Mouse (Mus musculus) hindbrain, postnatal 0 days (tissue): ENCODE data around the gene Nr2e1. TPM values are rescaled to one million over a fixed set of nuclear protein-coding genes. Genes with fewer than 3 reads are reported as not detected.
A peak's percentile ranks its signal among the peaks of the same experiment; 100 is the strongest.

ENCODE experiments used
- ATAC-seq: fragments of 200-750 bp; cut with Nextera tagmentation; 2 replicates; pipeline ENCODE4 v1.8.0; 2017; ENCODE audit warnings: mild to moderate bottlenecking, moderate TSS enrichment, moderate library complexity
- DNase-seq: peaks from one replicate; pipeline ENCODE4 v3.0.0-alpha.2; 2015; ENCODE audit warnings: low spot score
- H3K27ac ChIP-seq: fragments of 300-500 bp; sonication (generic); 2 replicates; pipeline ENCODE4 v1.5.1; 2014; ENCODE audit warnings: mild to moderate bottlenecking
- H3K27me3 ChIP-seq: fragments of 300-500 bp; sonication (generic); 2 replicates; pipeline ENCODE4 v1.6.1; 2014; ENCODE audit warnings: low read length, mixed read lengths; ENCODE audit not compliant: insufficient read depth
- H3K36me3 ChIP-seq: fragments of 300-500 bp; sonication (generic); 2 replicates; pipeline ENCODE4 v1.6.1; 2014; ENCODE audit warnings: low read length, mixed read lengths; ENCODE audit not compliant: insufficient read depth
- H3K4me1 ChIP-seq: fragments of 300-500 bp; sonication (generic); 2 replicates; pipeline ENCODE4 v1.6.1; 2014; ENCODE audit warnings: antibody characterized with exemption, low read length, mixed read lengths; ENCODE audit not compliant: insufficient read depth
- H3K4me2 ChIP-seq: fragments of 300-500 bp; sonication (generic); 2 replicates; pipeline ENCODE4 v1.6.1; 2014; ENCODE audit warnings: low read depth, mild to moderate bottlenecking, low read length, moderate library complexity, mixed read lengths
- H3K4me3 ChIP-seq: fragments of 300-500 bp; sonication (generic); 2 replicates; pipeline ENCODE4 v1.5.1; 2014; ENCODE audit warnings: low read length
- H3K9ac ChIP-seq: fragments of 300-500 bp; sonication (generic); replicated peaks from 2 replicates; pipeline ENCODE4 v1.6.1; 2014; ENCODE audit warnings: mild to moderate bottlenecking, low read length, moderate library complexity, mixed read lengths
- H3K9me3 ChIP-seq: fragments of 300-500 bp; sonication (generic); 2 replicates; pipeline ENCODE4 v1.6.1; 2016; ENCODE audit warnings: low read length, mixed read lengths
- CTCF ChIP-seq: IDR thresholded peaks from 2 replicates; pipeline ENCODE4 v1.5.1; 2016; ENCODE audit warnings: antibody characterized with exemption, control low read depth, low read depth
- WGBS: fragments of 180-500 bp; shearing (Covaris S2); extraction: QIAGEN DNeasy Blood & Tissue Kit; methylation state at CpG from one replicate; pipeline ENCODE4 v1.1.7; 2014; 5-methylcytosine and 5-hydroxymethylcytosine counted together
- polyA plus RNA-seq: library from polyadenylated mRNA; unstranded; fragments of >200 nt; fragmentation: Nextera tagmentation; extraction: Ambion mirVana; gene quantifications from 2 replicates; pipeline ENCODE4 v1.2.1, GENCODE M21; 2015
- total RNA-seq: library from RNA; depleted of rRNA; stranded (reverse); fragments of >200 nt; gene quantifications from 2 replicates; pipeline ENCODE4 v1.2.3, GENCODE M21; 2014; rRNA removed

The Nr2e1 gene
- total RNA-seq (0.10 TPM in 1 of 2 replicates, not detected in the other), polyA plus RNA-seq (not detected in 2 replicates)

- no peak within 1 kb of the TSS for H3K9ac ChIP-seq
- DNase-seq (no peak), ATAC-seq (0 out of 2 replicates have a peak, but pooled peaks have one; percentile 22)
- H3K27ac ChIP-seq: no peak within 1 kb of the TSS
- no peaks in the 10 kb centered on the region for H3K4me1 ChIP-seq
- TF ChIP-seq CTCF: no peak
- H3K4me3 ChIP-seq: peak within 1 kb of the TSS; percentile 26
- H3K9me3 ChIP-seq: no peaks in the 10 kb centered on the region
- H3K36me3 ChIP-seq: no peaks in the 10 kb centered on the region
- H3K4me2 ChIP-seq: peak within 1 kb of the TSS; percentile 40
- peaks cover 87% of the 10 kb centered on the region for H3K27me3 ChIP-seq
- under 1% methylated on average over 43 of the region's 43 CpGs for WGBS
These were observed at the start of gene Nr2e1, which contains the start of gene Ostm1 for GRCm38 (mm10) chr10:42583157-42583872. Gene Nr2e1 (minus strand): TSS chr10:42583632. Gene Ostm1 (plus strand): TSS chr10:42583822.

DNA sequence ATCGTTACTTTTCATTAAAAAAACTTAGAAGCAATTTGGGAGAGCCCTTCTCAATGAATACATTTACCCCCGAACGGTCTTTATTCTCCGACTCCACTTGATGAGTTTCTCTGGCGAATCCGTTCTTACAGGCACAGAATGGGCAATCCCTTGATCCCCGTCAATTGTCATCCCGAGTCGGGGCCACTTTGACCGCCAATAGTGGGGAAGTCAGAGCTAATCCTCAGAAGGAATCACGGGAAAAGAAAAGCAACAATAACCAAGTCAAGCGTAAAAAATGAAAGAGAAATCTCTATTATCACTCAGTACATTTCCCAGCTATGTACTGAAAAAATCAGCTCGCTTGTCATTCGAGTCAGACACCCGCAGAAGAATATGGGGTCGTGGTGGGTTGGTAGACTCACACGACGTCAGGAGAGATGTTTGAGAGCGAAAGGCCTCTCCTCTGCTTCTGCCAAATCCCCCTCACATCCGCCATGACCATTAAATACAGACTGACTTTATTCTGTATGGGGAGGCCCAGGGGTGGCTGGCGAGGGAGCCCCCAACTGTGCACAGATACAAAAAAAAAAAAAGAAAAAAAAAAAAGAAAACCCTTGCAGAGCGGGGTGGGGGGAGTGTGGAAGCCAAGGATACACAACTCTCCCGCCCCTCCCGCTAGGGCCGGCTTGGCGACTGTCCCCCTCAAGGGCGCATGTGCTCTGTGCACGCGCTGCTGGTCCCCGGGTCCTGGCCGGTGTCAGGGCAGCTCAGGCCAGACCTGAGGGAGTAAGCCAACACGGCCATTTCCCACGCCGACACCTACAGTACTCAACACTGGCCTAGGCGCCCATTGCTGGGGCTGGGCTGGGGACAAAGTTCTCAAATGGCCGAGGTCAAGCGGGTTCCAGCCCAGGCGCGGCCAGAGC is 49.3 kb upstream of the Nr2e1 start:
- Histone ChIP-seq H3K27ac (no peak overlapping the region), H3K9ac (no peak overlapping the region), H3K36me3 (no peaks in the 10 kb centered on the region), H3K9me3 (no peaks in the 10 kb centered on the region), H3K4me1 (peaks cover 6% of the 10 kb centered on the region; the same call in 1 of the 2 replicates), H3K27me3 (peaks cover 72% of the 10 kb centered on the region), H3K4me3 (peak overlapping the region; percentile 22), H3K4me2 (peak overlapping the region; percentile 48)
- DNase-seq: no peak
- 1% methylated on average over 38 of the region's 39 CpGs for WGBS
- TF ChIP-seq CTCF: no peak
- ATAC-seq: no peak

GRCm38 (mm10) chr10:42631754-42632452 is 48.5 kb upstream of the Nr2e1 start:
- Histone ChIP-seq H3K27me3 (peaks cover 65% of the 10 kb centered on the region), H3K36me3 (no peaks in the 10 kb centered on the region), H3K4me1 (peaks cover 6% of the 10 kb centered on the region; the same call in 1 of the 2 replicates), H3K4me3 (peak overlapping the region; percentile 22; the same call in 1 of the 2 replicates), H3K27ac (no peak overlapping the region), H3K4me2 (peak overlapping the region; percentile 48), H3K9me3 (no peaks in the 10 kb centered on the region), H3K9ac (no peak overlapping the region)
- DNase-seq (no peak), ATAC-seq (no peak)
- TF ChIP-seq CTCF: no peak
- WGBS: 3% methylated on average over 42 of the region's 42 CpGs

GRCm38 (mm10) chr10:42630596-42631355 is 47.3 kb upstream of the Nr2e1 start:
- peaks cover 6% of the 10 kb centered on the region; the same call in 1 of the 2 replicates for H3K4me1 ChIP-seq
- no peak overlapping the region for H3K4me3 ChIP-seq
- no peak overlapping the region for H3K4me2 ChIP-seq
- TF ChIP-seq CTCF: no peak
- ATAC-seq (no peak), DNase-seq (no peak)
- H3K9ac ChIP-seq: no peak overlapping the region
- H3K27me3 ChIP-seq: peaks cover 60% of the 10 kb centered on the region
- H3K9me3 ChIP-seq: no peaks in the 10 kb centered on the region
- no peak overlapping the region for H3K27ac ChIP-seq
- H3K36me3 ChIP-seq: no peaks in the 10 kb centered on the region
- 5% methylated on average over 19 of the region's 19 CpGs for WGBS

DNA sequence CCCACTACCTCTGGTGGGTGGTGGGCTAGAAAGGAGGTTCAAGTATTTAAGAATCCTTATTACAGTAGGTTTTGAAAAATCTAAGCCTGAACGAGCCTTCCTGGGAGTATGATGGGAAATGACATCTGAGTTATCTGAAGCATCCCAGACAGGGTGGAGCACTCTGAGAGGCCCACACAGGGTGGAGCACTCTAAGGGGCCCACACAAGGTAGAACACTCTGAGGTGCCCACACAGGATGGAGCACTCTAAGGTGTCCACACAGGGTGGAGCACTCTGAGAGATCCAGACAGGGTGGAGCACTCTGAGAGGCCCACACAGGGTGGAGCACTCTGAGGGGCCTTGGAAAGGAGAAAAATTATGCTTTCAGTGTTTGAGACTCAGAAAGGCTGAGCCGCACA is 42.5 kb upstream of the Nr2e1 start:
- H3K4me3 ChIP-seq: no peak overlapping the region
- H3K36me3 ChIP-seq: no peaks in the 10 kb centered on the region
- H3K4me1 ChIP-seq: no peaks in the 10 kb centered on the region
- no peak overlapping the region for H3K27ac ChIP-seq
- TF ChIP-seq CTCF: no peak
- H3K9me3 ChIP-seq: no peaks in the 10 kb centered on the region
- DNase-seq (no peak), ATAC-seq (no peak)
- H3K9ac ChIP-seq: no peak overlapping the region
- 84% methylated on average over 2 of the region's 2 CpGs for WGBS
- H3K4me2 ChIP-seq: no peak overlapping the region
- peaks cover 40% of the 10 kb centered on the region for H3K27me3 ChIP-seq
